Mouse (Mus musculus) stomach, postnatal 0 days (tissue): ENCODE results near the gene Ccdc9.

Source experiments
- CTCF ChIP-seq: IDR thresholded peaks from 2 replicates; pipeline ENCODE4 v1.5.1; 2016; ENCODE audit warnings: antibody characterized with exemption, low read depth, mild to moderate bottlenecking, moderate library complexity
- EP300 ChIP-seq: optimal IDR thresholded peaks from 2 replicates; pipeline ENCODE3; 2016; ENCODE audit warnings: antibody characterized with exemption

GRCm38 (mm10) chr7:16274922-16275890 is 11.4 kb downstream of the Ccdc9 start:
- TF ChIP-seq CTCF = no peak
- TF ChIP-seq EP300 = no peak
